ENCODE assay signal across 19 mouse cellular contexts in the genomic region with DNA sequence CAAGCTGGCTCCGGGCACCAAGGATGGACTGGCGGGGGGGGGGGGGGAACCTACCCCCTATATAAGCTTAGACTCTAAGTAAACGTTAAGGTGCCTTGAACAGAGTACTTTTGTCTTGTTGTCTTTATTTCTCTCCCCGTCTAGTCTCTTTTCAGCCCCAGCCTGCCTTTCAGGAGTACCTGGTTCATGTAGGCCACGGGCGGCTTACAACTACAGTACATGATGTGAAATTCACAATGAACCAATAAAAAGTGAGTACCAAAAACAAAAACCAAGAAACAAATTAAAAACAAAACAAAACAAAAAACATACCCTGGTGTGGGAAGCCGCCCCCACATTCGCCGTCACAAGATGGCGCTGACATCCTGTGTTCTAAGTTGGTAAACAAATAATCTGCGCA. TPM values are rescaled to one million over a fixed set of nuclear protein-coding genes. Genes with fewer than 3 reads are reported as not detected.
"Had no signal": no experiment of that assay in that cellular context is flagged by ENCODE, and none has a peak within 500 bp of the region (broad histone marks: within the 10 kb centered on the region; RNA-seq: fewer than 3 reads in every experiment).

No protein-coding gene starts in this region.

- DNase-seq: lung, adult 2 months; lung, postnatal 14 days; lung, postnatal 36 days; right cerebral cortex, postnatal 14 days; thymus, adult 2 months; thymus, postnatal 25 days; thymus, postnatal 4 days had no signal

- H3K4me1 ChIP-seq: lung, embryonic 15.5 days; midbrain, embryonic 13.5 days; midbrain, embryonic 15.5 days; neural tube, embryonic 12.5 days; stomach, embryonic 15.5 days had no signal

- ATAC-seq: lung, postnatal 0 days; midbrain, embryonic 13.5 days; midbrain, embryonic 15.5 days had no signal

- H3K4me2 ChIP-seq: lung, embryonic 15.5 days; midbrain, embryonic 11.5 days; midbrain, embryonic 13.5 days; midbrain, embryonic 15.5 days; neural tube, embryonic 12.5 days; stomach, embryonic 15.5 days had no signal

- H3K9me3 ChIP-seq: lung, embryonic 15.5 days; megakaryocyte, embryonic 14.5 days; midbrain, embryonic 13.5 days; midbrain, embryonic 15.5 days; neural tube, embryonic 12.5 days; stomach, embryonic 15.5 days had no signal

- H3K27ac ChIP-seq: lung, embryonic 15.5 days; macrophage; midbrain, embryonic 13.5 days; midbrain, embryonic 15.5 days; neural tube, embryonic 12.5 days; stomach, embryonic 15.5 days; stomach, postnatal 0 days had no signal

- H3K9ac ChIP-seq: lung, embryonic 15.5 days; midbrain, embryonic 13.5 days; midbrain, embryonic 15.5 days; neural tube, embryonic 12.5 days; stomach, embryonic 15.5 days had no signal

- H3K36me3 ChIP-seq: lung, embryonic 15.5 days; midbrain, embryonic 13.5 days; midbrain, embryonic 15.5 days; neural tube, embryonic 12.5 days; stomach, embryonic 15.5 days had no signal

- H3K27me3 ChIP-seq: lung, embryonic 15.5 days; megakaryocyte, embryonic 14.5 days; midbrain, embryonic 13.5 days; midbrain, embryonic 15.5 days; neural tube, embryonic 12.5 days; stomach, embryonic 15.5 days had no signal

- H3K4me3 ChIP-seq: lung, embryonic 15.5 days; megakaryocyte, embryonic 14.5 days; midbrain, embryonic 13.5 days; midbrain, embryonic 15.5 days; neural tube, embryonic 12.5 days; stomach, embryonic 15.5 days had no signal

RNA-seq across cellular contexts. Expression of a gene that starts 15.2 kb away (rescaled TPM):
- total RNA-seq: midbrain, postnatal 0 days had no signal
- polyA plus RNA-seq: midbrain, embryonic 11.5 days; midbrain, embryonic 13.5 days; midbrain, embryonic 15.5 days; midbrain, postnatal 0 days; neural tube, embryonic 14.5 days had no signal
